Mouse (Mus musculus): ENCODE measurements around the gene Stra6.

The Stra6 gene

DNA sequence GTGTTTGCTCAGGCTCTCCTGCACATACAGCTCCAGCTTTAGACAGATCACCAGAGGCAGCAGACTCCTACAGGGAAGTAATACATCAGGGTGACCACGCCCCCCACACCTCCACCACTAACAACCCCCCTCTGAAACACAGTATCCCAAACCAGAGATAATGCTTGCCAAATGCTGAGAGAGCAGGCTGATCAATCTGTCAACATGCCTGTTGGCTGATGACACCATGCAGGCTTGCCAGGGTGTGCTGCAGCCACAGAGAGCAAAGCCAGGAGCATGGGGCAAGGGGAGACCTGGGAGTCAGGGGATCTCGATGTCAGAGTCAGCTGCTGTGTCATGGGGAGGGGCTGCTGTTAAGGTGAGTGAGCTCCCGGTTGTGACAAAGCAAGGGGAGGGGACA lies at the start of gene Stra6:
Gene Stra6, plus strand, starts transcription at position 258 of the 400 bp plus-strand sequence.
- no peak for DNase-seq

DNA sequence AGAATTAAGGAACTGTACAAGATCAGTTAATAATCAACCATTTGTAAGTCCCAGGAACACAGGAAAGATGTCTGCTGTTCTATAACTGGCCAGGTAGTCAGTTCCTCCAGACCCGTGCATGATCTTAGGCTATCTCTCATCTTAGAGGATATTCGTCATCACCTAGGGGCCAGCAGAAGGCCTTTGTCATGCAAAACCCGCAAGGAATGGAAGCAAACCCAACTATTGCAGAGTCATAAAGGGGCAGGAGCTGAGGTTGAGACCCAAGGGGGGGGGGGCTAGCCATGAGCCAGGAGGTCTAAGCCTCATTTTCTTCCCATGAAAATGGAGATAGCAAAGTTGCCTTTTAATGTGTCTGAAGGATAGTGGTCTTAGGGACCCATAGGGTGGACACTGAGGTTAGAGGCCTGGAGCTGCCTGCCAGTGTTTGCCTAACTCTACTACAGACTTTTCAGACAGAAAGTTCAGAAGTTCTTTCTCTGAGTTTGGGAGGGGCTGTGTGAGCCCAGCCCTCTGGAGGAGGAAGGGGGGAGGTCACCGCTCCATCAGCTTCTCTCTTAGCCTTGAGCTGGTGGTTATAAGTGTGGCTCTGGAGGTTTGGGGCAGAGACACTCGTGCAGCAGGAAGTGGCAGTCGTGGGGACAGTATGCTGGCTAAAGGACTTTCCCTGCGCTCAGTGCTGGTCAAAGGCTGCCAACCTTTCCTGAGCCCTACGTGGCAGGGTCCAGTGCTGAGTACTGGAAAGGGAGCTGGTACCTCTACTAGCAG lies 49.0 kb upstream of the Stra6 start:
- no peak for DNase-seq

- no peak for DNase-seq
Observed at GRCm38 (mm10) chr9:58015856-58016255, 47.7 kb upstream of the Stra6 start.

DNA sequence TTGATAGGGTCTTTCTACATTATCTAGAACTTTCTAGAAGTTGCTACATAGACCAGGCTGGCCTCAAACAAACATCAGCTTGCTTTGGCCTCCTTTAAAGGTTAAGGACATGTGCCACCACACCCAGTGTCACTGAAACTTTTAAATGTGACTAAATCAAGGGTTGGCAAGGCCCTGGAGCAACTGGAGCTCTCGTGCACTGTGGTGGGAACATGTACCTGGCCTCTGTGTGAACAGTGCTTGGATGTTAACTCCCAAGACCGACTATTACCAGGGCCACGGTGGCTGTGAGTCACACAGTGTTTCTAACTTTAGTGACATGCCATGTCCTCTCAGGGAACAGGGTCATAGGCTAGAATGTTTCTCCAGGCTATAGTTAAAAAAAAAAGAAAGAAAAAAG lies 46.6 kb upstream of the Stra6 start:
- DNase-seq = no peak

DNA sequence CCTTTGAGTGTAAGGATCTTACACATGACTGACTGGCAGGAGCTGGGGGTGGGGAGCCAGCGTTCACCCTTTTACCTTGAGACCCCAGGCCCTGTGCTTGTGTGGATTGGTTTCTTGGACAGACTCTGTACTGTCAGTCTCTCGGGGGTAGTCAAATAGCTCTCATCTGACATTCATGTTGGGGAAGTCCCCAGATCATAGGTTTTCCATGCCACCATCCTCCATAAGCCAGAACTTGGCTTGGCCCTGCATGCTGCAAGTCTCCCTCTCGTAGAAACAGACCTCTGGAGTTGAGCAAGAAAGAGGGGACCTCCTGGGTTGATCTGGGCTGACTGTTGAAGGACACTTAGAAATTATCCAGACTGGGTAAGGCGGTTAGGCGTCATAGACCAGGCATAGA lies 45.2 kb upstream of the Stra6 start:
- DNase-seq = no peak

DNA sequence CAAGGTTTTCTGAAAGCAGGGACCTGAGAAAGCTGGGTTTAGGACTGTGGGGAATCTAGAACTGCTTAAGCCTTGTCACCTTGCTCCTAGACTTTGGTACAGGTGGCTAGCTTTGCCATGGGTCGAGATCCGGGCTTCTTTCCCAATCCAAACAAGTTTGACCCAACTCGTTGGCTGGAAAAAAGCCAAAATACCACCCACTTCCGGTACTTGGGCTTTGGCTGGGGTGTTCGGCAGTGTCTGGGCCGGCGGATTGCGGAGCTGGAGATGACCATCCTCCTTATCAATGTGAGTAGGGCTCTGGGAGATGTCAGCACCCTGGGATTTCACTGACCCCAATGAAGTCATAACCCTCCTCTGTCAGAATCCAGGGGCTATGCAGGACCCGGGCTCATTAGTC lies 37.6 kb upstream of the Stra6 start:
- no peak for DNase-seq

GRCm38 (mm10) chr9:58027426-58028180 lies 36.0 kb upstream of the Stra6 start:
- DNase-seq = no peak

- no peak for DNase-seq
Observed at GRCm38 (mm10) chr9:58028841-58029240, 34.7 kb upstream of the Stra6 start.

DNA sequence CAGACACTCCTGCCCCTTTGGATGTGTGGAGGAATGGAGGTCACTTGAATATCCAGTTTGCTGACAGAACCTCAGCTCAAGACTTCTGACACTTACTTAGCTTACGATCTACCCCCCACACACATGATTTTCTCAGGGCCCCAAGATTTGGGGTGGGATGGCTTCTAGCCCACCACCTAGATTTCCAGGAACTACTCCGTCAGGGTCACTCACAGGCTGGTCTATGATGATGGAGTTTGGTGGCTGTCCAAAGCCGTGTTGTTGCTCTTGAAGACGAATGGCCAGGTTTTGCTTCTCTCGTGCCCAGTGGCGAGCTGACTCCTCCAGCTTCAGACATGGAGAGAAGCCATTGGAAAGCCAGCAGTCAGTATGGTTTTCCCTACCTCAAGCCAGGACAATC lies 34.0 kb upstream of the Stra6 start:
- DNase-seq = no peak

GRCm38 (mm10) chr9:58031895-58032294 lies 31.7 kb upstream of the Stra6 start:
- no peak for DNase-seq

- no peak for DNase-seq
Observed at GRCm38 (mm10) chr9:58035519-58035918, 28.1 kb upstream of the Stra6 start.

DNA sequence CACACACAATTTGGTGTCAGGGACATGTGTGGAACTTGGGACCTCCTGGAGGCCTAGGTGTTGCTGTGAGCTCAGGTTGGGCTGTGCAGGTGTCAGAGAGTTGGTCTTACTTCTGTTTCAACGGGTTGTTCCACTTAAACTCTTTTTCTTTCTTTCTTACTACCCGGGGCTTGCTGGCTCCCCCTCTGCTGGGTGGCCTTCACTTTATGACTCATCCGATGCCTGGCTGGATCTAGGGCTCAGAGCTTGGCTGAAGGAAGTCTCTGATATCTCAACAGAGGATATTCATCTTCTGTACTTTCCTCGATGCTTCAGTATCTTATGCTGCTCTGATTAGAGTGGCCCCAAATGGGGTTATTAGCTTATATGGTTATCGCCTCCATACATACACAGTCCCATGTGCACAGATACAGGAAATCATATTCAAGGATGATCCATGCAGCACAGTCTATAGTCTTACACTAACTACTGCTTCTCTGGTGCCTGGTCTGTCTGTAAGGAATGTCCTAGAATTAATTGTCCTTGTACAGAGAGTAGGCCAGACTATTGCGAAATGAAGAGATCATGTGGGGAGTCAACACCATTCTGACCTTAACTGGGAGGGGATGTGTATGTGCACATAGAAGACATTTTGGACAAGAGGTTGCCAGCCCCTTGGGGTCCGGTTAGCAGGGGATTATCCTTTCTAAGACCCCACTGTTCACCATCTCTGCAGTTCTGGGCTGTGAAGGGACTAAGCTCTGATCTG lies 27.5 kb upstream of the Stra6 start:
- no peak for DNase-seq

DNA sequence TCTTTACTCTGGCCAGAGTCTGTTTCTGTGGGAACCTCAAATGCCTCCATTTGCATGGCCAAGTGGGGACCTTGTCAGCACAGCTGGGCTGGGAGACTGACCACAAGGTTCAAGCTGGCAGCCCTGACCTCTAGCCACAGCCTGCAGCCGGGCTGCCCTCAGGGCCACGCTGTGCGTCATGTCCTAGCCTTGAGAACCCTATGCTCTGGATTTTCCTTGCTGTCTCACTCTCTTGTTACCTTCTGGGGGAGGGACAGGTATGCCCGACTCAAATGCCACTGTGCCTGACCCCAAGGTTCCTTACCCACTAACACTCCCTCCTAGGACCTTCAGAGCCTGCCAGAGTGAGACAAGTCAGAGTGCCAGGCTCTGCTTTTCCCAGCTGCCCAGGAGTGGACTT lies 26.6 kb upstream of the Stra6 start:
- no peak for DNase-seq

DNA sequence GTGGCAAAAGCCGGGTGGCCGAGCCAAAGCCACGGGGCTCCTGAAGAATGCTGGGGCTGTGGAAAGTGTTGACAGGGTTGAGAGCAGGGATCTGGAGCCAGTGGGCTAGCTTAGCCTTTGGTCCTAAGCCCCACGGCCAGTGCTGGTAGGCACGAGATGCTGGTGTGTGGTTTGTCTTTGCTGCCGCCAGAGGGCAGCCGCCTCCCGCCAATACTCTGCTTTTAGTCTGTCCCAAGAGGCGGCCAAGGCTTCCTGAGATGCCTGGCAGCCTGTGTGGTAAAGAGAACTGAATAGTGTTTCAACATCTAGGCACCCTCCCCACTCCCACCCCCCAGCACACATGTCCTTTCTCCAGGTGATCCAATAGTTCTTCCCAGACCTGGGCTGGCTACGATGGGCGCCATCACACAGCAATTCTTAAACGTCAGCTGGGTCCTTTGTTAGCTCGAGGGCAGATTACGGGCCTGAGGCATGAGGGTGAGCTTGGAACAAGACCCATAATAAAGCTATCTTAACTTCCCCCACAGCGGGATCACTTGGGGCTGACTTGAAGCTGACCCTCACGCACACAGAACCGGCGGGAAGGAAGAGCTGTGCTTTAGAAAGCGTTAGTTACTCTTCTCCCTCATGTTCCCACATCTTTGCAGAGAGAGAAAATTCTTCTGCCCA lies 25.0 kb upstream of the Stra6 start:
- peak; percentile 83 to 88 for DNase-seq

DNA sequence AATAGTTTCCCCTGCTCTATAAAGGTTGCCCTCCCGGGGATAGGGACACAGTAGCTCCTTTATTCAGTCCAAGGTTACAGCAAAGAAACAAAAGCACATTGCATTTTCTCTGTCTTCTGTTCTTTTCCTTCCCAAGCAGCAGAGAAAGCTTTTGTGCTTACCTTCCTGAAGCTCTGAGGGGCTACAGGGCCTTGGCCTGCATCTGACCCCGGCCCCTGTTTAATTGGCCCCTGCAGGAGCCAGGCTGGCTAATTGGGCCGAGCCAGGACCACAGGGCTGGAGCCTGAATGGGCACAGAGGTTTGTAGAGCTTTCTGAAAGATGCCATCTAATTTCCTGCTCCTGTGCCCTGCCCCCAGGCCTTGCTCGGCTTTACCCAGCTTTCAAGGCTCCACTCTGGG lies 22.6 kb upstream of the Stra6 start:
- DNase-seq = no peak

GRCm38 (mm10) chr9:58042391-58042790 lies 21.2 kb upstream of the Stra6 start:
- DNase-seq = no peak

DNA sequence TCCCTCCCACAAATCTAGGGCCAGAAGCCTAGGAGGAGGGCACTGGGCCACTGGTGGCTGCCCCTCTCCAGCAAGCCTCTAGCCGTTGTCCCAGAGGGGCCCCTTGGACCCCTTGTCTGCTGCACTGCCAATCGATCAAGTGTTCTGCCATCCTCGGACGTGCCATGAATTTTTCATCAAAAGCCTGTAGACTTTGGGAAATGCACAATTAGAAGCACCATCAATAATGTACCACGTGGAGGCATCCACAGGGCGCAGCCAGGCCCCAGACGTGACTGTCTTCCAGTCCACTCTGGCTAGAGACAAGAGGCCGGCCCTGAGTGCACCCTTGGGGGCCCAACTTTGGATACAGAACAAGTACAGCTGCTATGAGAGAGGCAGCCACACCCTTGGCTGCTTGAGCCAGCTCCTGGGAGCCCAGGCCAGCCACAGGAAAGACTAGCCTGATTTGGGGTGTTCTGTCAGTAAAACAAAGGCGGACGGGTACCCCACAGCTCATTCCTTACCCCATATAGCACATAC lies 20.0 kb upstream of the Stra6 start:
- DNase-seq = no peak

- no peak for DNase-seq
Observed at GRCm38 (mm10) chr9:58044828-58045227, 18.8 kb upstream of the Stra6 start.

DNA sequence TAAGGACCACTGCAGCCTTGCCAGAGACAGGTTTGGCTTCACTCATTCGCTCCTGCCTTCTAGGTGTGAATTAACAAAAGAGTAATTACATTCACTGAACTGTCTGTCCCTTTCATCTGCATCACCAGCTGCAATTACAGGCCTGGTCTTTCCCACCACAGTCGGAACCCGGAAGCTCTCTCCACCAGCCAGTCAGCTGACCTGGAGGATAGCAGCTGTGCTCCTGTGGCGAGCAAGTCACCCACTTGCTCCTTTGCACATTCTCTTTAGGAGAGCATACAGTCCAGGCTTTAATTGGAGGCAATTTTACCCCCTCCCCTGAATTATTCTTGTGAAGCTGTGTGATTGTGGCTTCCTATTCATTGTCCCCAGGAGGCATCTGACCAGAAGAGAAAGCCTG lies 17.9 kb upstream of the Stra6 start:
- no peak for DNase-seq

DNA sequence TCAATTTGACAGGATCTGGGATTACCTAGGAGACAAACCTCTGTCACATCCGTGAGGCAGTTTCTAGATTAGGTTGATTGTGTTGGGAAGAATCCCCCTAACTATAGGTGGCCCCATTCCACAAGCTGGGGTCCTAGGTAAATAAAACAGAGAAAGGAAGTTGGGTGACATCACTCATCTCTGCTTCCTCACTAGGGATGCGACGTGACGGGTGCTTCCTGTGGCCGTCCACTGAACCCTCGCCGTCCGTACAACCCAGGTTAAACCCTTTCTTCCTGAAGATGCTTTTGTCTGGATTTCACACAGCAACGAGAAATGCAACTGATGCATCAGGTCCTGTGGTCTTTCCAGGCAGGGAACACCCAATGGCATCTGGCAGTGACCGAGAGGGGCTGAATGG lies 16.5 kb upstream of the Stra6 start:
- DNase-seq = peak in 1 of 2 experiments; percentile 55

DNA sequence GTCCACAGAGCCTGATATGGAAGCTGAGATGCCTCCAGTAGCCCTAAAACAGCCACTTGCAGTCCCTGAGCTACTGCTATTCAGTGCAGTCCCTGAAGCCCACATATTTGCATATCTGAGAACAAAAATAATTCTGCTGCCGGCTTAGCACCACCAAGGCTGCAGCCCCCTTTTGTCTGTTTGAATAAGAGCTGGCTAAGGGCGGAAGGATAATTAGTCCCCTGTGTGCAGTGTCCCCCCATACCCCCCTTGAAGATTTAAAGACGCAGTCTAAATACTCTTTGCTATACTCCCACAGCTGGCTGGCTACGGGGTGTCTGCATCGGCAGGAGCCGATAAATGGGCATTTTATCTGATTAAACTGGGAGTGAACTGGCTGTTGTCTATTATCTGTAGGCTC lies 15.0 kb upstream of the Stra6 start:
- no peak for DNase-seq

- no peak for DNase-seq
Observed at GRCm38 (mm10) chr9:58049186-58049585, 14.4 kb upstream of the Stra6 start.

GRCm38 (mm10) chr9:58049861-58050260 lies 13.7 kb upstream of the Stra6 start:
- no peak for DNase-seq
